Mouse (Mus musculus): ENCODE results near the gene 3110082I17Rik. TPM values are rescaled to one million over a fixed set of nuclear protein-coding genes. Genes with fewer than 3 reads are reported as not detected.

3110082I17Rik gene
- 7.9 TPM for polyA plus RNA-seq (2017; shearing (Covaris generic))

DNA sequence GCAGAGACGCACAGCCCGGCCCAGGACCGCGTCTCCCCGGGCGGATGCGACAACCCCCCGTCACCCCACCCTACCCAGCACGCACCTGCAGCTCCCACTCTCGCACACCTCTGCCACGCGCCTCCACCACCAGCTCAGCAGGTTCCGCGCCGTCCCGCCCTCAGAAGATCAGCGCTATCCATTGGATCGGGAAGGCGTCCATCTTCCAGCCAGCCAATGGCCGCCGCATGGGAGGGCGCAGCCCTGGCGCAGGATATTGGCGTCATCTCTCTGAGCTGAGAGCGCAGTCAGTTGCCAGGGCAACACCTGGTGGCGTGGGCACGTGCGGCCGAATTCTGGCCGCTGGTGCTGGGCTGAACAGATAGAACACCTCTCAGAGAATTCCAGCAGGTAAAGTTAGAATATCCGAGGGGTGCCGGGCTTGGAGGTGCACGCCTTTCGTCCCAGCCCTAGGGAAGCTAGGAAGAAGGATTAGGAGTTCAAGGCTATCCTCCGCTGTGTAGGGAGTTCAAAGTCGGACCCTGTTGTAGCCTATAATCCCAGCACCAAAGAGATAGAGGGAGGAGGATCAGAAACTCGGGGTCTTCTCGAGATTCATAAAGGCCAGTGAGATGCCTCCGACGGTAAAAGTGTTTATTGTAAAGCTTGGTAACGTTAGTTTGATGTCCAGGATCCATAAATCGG is at the start of gene 3110082I17Rik:
TSS of gene 3110082I17Rik (minus strand) at position 144 of the 684 bp plus-strand sequence.

DNA sequence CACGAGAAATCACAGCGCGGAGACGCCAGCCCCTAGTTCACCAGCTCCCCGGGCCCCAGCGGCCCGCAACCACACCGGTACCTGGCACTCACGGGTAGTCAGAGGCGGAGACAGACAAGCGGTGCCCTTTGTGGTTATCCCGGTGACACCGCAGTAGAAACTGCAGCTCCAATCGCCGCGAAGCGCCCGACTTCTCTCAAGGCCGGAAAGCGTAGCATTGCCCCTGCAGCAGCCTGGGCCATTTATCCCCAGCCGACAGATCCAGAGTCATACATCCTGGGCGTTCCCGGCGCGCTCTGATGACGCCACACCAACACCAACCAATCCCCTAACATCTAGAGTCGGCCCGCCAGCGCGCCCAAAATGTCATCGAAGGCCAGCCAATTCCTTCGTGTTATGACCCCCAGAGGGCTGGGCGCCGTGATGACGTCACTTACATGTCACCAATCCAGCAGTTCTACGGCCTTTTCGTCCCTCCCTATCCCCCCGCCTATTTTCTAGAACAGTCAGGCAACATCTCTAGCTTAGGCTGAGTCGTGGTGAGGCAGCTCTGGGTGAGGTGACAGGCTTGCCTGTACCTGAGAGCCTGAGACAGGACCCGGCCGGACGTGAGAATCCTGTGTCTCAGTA is 24.0 kb upstream of the 3110082I17Rik start, which contains the start of gene Zfand2a:
TSS of gene Zfand2a (minus strand) at position 365 of the 630 bp plus-strand sequence.

DNA sequence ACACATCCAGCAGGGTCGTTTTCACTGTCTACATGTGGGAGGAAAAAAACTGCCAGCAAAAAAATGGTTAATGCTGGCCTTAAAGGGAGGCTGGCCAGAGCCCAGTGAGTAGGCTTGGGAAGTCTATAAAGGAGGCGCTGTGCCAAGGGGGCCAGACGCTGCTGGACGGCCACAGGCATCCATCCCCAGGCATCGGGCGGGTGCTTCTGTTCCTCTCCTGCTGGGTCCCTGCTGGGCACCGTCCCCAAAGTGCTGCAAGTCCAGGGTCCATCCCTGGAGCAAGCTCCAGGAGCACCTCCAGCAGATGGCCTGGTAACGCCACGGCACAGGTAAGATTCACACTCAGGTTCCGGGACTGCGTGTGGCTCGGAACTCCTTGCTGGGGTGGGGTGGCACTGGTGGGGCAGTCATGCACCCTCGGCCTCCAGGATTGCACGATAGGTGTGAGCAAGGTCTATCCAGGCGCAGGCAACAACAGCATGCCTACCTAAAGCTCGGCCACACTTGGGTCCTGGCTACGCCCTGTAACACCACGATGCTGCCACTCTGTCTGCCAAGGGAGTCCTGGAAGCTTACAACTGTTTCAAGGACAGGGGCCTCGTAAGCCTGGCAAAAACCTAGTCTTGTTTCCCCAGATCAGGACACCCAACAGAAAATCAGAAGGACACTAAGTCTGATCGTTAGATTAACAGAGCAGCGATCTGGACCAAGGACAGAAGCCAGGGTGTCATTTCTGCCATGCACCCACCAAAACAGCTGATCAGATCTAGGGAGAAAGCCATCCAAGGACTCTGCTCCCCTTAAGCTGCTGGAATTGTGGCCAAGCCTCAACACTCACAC is 37.1 kb downstream of the 3110082I17Rik start, which contains the start of gene Gper1:
TSS of gene Gper1 (plus strand) at position 126 of the 840 bp plus-strand sequence.

DNA sequence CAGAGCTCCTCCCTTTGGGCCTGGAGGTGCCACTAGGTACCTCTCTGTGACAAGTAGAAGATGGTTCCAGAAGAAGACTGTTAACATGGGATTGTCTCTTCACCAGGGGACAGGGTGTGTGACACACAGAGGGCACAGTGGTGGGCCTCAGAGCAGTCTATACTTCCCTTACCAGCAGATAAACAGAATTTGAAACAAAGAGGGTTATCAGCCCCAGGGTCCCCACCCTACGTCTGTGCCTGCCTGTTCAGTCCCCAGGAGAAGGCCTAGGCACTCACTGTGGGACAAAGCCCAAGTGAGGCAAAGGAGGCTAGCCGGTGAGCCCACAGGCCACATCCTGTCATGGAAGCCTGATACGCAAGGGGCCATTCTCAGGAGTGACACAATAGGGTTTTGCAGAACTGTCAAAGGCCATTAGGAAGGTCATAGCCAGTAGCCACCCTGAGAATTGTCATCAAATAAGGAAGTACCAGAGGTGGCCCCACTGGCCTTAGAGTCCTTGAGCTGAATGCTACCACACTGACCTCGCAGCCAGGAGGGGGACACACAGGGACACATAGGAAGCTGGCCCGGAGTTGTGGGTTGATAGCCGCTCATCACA is 55.4 kb downstream of the 3110082I17Rik start, which contains the start of gene C130050O18Rik:
TSS of gene C130050O18Rik (plus strand) at position 480 of the 601 bp plus-strand sequence.

DNA sequence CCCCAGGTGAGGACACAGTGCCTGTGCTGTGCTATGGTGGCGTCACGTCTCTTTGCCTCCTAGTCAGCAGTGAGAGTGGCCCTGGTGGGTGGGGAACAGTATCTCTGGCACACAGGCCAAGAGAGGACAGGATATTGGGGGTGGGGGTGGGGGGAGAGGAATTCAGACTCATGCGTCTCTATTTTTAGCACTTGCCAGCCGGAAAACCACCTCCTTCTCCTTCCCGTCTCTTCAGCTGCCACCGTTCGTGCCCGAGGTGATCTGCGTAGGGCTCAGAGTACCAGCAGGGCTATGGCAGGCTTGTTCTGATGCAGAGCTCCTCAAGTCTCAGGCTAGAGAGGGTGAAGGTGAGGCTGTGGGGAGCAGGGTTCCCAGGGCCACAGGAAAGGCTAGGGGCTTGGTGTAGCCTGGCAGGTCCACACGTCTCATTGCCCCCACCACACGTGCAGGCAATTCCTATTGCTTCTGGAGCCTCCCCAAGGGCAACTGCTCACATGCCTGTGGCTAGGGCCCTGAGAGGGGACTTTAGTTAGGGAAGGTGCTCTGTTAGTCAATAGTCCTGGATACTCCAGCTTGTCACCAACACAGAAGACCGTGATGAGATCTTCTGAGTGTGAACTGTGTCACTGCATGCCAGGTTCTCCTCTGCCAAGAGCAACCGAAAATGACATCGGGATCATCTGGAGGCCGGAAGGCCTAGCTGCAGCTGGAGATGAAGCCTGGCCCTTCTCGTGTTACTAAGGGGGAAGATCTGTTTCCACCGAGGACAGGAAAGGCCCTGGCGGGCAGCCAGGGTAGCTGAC is 82.7 kb downstream of the 3110082I17Rik start, which contains the start of gene Gpr146:
TSS of gene Gpr146 (plus strand) at position 230 of the 803 bp plus-strand sequence.

DNA sequence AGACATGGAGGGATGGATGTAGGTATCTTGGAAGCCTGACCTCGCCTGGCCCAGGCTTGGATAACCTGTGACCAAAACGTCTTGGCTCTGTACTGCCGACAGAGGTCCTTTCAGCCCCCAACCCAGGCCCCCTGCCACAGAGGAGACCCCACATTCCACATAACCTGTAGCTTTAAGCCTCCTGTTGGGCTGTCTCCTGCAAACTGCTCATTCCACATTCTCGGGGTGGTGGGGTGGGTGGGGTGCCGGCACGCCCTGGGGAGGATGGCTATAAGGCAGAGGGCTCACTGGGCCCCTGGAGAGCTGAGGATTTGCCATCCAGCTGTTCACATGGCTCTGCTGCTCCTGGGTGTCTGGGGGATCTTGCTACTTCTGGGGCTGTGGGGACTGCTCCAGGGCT is 108.0 kb downstream of the 3110082I17Rik start, which contains the start of gene Cyp2w1:
TSS of gene Cyp2w1 (plus strand) at position 301 of the 400 bp plus-strand sequence.

DNA sequence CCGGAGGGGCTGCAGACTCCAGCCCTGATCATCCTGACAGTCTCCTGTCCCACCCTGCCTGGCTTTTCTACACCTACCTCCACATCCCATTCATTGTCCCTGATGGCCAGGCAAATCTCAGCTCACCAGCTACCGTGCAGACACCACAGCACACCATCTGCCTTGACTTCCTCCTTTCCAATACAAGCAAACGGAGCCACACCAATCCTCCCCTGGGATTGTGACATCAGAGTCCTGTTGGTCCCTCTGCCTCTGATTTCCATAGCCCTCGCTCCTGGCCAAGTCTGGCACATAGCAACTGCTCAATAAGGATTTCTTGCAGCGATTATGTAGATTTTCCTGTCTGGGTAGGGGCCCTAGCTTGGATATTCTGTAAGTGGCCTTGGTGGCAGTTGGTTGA is 109.2 kb downstream of the 3110082I17Rik start, which contains the start of gene Cox19:
TSS of gene Cox19 (minus strand) at position 285 of the 400 bp plus-strand sequence.

DNA sequence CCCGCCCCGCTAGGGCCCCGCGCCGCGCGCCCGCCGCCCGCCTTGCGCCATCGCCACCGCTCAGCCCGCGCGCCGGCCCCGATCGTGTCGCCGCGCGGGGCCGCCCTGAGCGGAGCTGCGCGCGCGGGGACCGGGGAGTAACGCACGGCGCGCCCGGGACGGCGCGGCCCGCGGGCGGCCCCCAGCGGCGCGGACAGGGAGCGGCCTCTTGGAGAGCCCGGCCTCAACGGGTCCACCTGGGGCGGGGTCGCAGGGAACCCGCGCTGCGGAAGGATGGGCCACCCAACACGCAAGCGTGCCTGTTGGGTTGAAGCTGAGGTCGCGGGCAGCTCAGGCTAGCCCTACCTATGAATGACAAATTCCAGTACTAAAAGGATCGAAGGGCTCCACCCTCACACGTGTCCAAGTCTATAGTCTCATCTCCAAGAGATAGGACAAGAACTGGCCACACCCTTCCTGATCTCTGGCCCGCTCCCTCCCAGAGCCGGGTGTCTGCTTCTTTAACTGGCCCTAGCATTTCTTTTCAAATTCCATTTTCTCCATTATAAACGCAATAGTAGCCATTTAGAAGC is 134.8 kb downstream of the 3110082I17Rik start, which contains the start of gene Adap1:
TSS of gene Adap1 (minus strand) at position 228 of the 572 bp plus-strand sequence.

Other genes starting within 250 kb of the 3110082I17Rik start
- 10.1 TPM for gene Get4, start 208.2 kb downstream of the 3110082I17Rik start, polyA plus RNA-seq (2017; shearing (Covaris generic))
- 3.7 TPM for gene Adap1, start 134.9 kb downstream of the 3110082I17Rik start, polyA plus RNA-seq (2017; shearing (Covaris generic))
- gene Cox19, start 109.1 kb downstream of the 3110082I17Rik start, polyA plus RNA-seq (2017; shearing (Covaris generic)), result 62.4 TPM
- gene Cyp2w1, start 107.9 kb downstream of the 3110082I17Rik start, polyA plus RNA-seq (2017; shearing (Covaris generic)), result not detected
- gene Gpr146, start 82.8 kb downstream of the 3110082I17Rik start, polyA plus RNA-seq (2017; shearing (Covaris generic)), result 11.0 TPM
- 0.22 TPM for gene C130050O18Rik, start 55.2 kb downstream of the 3110082I17Rik start, polyA plus RNA-seq (2017; shearing (Covaris generic))
- not detected for gene Gper1, start 37.4 kb downstream of the 3110082I17Rik start, polyA plus RNA-seq (2017; shearing (Covaris generic))
- 16.1 TPM for gene Zfand2a, start 24.0 kb upstream of the 3110082I17Rik start, polyA plus RNA-seq (2017; shearing (Covaris generic))
- gene Uncx, start 83.0 kb upstream of the 3110082I17Rik start, polyA plus RNA-seq (2017; shearing (Covaris generic)), result not detected

Measured in activated CD4-positive, CD25-positive, alpha-beta regulatory T cell, adult 9 weeks (primary cell).